Mouse (Mus musculus) embryonic facial prominence, embryonic 15.5 days (tissue): ENCODE results near the gene Usp51. TPM values are rescaled to one million over a fixed set of nuclear protein-coding genes. Genes with fewer than 3 reads are reported as not detected.
"Not testable (repeated sequence)": the region's sequence is repeated elsewhere in the genome, so short reads cannot be mapped to it uniquely, and the experiment has no call there.

Experiments
- ATAC-seq: fragments of 200-750 bp; cut with Nextera tagmentation; 2 replicates; pipeline ENCODE4 v1.8.0; 2017; ENCODE audit warnings: low read depth, moderate TSS enrichment; ENCODE audit not compliant: insufficient number of reproducible peaks, low FRiP score, low TSS enrichment
- H3K27ac ChIP-seq: fragments of 300-500 bp; sonication (generic); replicated peaks from 2 replicates; pipeline ENCODE4 v1.5.1; 2015; ENCODE audit warnings: mild to moderate bottlenecking, inconsistent platforms
- H3K27me3 ChIP-seq: fragments of 300-500 bp; sonication (generic); 2 replicates; pipeline ENCODE4 v1.6.1; 2015; ENCODE audit warnings: inconsistent platforms
- H3K36me3 ChIP-seq: fragments of 300-500 bp; sonication (generic); 2 replicates; pipeline ENCODE4 v1.6.1; 2015; ENCODE audit warnings: mild to moderate bottlenecking, inconsistent platforms
- H3K4me1 ChIP-seq: fragments of 300-500 bp; sonication (generic); 2 replicates; pipeline ENCODE4 v1.6.1; 2015; ENCODE audit warnings: inconsistent platforms
- H3K4me2 ChIP-seq: fragments of 300-500 bp; sonication (generic); replicated peaks from 2 replicates; pipeline ENCODE4 v1.6.1; 2015; ENCODE audit warnings: mild to moderate bottlenecking, inconsistent platforms
- H3K4me3 ChIP-seq: fragments of 300-500 bp; sonication (generic); replicated peaks from 2 replicates; pipeline ENCODE4 v1.5.1; 2015; ENCODE audit warnings: mild to moderate bottlenecking, inconsistent platforms
- H3K9ac ChIP-seq: fragments of 300-500 bp; sonication (generic); 2 replicates; pipeline ENCODE4 v1.6.1; 2015; ENCODE audit warnings: inconsistent platforms
- H3K9me3 ChIP-seq: fragments of 300-500 bp; sonication (generic); replicated peaks from 2 replicates; pipeline ENCODE4 v1.6.1; 2016; ENCODE audit warnings: inconsistent platforms
- WGBS: fragments of 180-500 bp; shearing (Covaris S2); methylation state at CpG from one replicate; pipeline ENCODE4 v1.1.7; 2015; 5-methylcytosine and 5-hydroxymethylcytosine counted together
- polyA plus RNA-seq: library from polyadenylated mRNA; unstranded; fragments of >200 nt; fragmentation: Nextera tagmentation; extraction: Ambion mirVana; gene quantifications from 2 replicates; pipeline ENCODE4 v1.2.1, GENCODE M21; 2015

Usp51 gene
- polyA plus RNA-seq, 1 experiment from 2014 or later: 1.2 TPM

DNA sequence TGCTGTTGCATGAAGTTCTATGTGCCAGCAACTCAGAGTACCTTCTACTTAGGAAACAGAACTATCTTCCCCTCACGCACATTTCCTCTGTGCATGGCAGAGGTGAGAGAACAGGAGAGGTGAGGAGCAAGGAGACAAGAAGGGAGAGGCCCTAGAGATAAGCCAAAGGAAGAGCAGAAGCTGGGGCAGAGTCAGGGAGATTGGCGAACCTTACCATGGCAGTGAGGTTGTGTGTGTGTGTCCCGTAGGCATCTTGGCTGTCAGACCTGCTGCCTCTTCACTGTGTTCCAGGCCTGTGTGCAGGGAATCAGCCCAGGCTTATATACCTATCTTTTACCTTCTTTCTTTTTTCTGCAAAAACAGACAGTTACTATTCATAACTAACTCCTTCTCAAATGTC is 19.4 kb downstream of the Usp51 start:
- H3K27ac ChIP-seq, H3K9me3 ChIP-seq, ATAC-seq, H3K9ac ChIP-seq, H3K4me3 ChIP-seq, H3K27me3 ChIP-seq, H3K36me3 ChIP-seq, H3K4me2 ChIP-seq, H3K4me1 ChIP-seq: not testable (repeated sequence)
- 80% methylated on average over 1 of the region's 3 CpGs for WGBS

DNA sequence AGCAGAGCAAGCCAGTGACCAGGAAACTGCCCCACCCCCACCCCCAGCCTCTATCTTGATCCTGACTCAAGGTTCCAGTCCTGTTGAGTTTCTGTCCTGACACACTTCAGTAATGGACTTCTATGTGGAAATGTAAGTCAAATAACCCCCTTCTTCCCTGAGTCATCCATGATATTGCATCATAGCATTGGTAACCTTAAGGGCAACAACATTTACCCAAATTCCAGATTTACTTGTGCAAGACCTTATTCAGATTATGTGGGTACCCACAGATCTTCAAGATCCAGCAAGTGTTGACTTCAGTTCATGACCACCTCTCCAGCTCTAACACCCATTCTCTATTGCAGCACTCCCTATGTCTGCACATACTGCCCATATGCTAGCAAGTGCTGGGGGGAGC is 25.3 kb downstream of the Usp51 start:
- not testable (repeated sequence) for H3K4me1 ChIP-seq, H3K4me2 ChIP-seq

DNA sequence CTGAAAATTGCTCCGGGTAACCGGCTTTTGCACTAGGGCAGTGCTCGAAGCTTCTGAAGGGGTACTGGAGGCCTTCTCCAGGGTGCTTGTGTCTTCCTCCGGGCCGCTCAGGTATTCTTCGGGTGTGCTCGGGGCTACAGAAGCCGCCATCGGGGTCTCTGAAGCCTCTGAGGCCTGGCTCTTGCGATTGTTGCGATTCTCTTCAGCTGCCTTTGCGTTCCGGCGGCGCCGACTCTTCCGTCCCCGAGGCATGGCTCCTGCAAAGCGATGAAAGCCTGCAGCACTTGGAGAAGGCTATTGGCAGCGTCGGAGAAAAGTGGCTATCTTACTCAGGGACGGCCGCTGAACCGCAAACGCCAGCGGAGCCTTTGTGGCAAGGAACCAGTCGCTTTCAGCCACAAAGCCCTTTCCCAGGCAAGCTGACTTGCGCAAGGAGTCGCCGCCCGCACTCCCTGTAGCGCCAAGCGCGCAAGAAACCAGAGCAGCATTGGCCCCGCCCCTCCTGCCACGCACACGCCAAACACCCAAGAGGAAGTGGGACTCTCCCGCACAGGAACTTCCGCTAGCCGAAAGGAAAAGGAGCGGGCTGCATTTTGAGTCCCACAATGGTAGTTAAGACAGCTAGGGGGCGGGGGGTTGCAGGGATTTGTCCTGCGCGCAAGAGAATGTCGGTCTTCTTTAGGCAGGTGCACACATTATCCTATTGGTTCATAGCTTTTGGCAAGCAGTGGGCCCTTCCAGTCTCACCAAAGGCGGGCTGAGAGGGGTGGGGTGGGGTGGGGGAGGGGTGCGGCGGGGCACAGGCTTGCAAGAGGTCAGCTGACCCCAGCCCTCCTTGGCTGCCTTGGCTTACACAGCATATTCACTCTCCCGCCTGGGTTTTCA is 31.1 kb downstream of the Usp51 start, which contains the start of gene Mageh1:
Gene Mageh1, minus strand, starts transcription at position 489 of the 885 bp plus-strand sequence.
- H3K36me3 ChIP-seq: no peaks in the 10 kb centered on the region
- peak within 1 kb of the TSS; percentile 83 for H3K27ac ChIP-seq
- H3K4me2 ChIP-seq: peak within 1 kb of the TSS; percentile 47
- H3K9ac ChIP-seq: peak within 1 kb of the TSS; percentile 48
- peak within 1 kb of the TSS; percentile 52 for H3K4me3 ChIP-seq
- 12% methylated on average over 46 of the region's 49 CpGs for WGBS
- H3K4me1 ChIP-seq: no peaks in the 10 kb centered on the region
- peak; percentile 92 for ATAC-seq
- no peaks in the 10 kb centered on the region for H3K9me3 ChIP-seq
- H3K27me3 ChIP-seq: no peaks in the 10 kb centered on the region

More for the DNA sequence above, 25.3 kb downstream of the Usp51 start:
- H3K36me3 ChIP-seq, H3K27me3 ChIP-seq, H3K9me3 ChIP-seq, ATAC-seq, H3K27ac ChIP-seq, H3K9ac ChIP-seq, H3K4me3 ChIP-seq: not testable (repeated sequence)

DNA sequence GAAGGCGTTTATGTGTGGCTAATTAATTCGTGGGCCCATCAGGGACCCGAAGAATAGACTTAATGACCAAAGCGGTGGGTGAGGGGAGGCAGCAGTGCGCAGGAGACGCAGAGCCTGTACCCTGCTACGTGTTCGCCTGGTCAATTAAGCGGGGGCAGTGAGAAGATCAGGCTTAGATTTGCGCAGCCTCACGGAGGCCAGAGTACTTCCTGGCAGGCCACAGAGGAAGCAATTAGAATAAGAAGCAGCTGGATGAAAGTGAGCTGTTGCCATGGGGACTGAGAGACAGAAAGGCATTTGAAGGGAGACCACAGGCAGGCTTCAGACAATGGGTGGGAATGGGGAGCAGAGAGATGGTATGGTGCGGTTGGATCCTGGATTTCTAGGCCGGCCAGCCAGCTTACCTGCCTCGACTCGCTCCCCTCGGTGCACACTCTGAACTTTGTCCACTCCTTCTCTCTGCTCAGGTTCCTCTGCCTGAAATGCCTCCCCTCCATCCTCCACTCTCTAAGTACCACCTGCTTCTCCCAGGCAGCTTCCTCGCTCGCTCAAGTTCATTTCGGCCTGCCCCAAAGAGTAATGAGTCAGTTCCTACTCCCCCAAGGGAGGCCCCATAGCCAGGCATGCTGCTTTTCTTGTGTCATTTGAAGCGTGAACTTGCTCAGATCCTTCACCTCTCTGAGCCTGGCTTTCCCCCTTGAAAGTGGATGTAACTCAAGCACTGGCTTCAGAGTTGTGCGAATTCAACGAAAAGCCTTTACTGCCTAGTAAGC is 31.9 kb downstream of the Usp51 start:
- ATAC-seq: peak; percentile 61; the same call in 1 of the 2 replicates
- not testable (repeated sequence) for H3K27ac ChIP-seq, H3K27me3 ChIP-seq, H3K9ac ChIP-seq, H3K4me1 ChIP-seq, H3K36me3 ChIP-seq, H3K9me3 ChIP-seq
- Histone ChIP-seq H3K4me3 (peak overlapping the region; percentile 52), H3K4me2 (peak overlapping the region; percentile 47)
- WGBS: 20% methylated on average over 5 of the region's 22 CpGs

Other genes starting within 250 kb of the Usp51 start
- 5.5 and 5.7 TPM in 2 replicates for gene Shroom2, start 237.0 kb upstream of the Usp51 start, polyA plus RNA-seq
- gene Gpr143, start 224.5 kb upstream of the Usp51 start, polyA plus RNA-seq: 0.83 and 0.85 TPM in 2 replicates
- gene Mageh1, start 31.1 kb downstream of the Usp51 start, polyA plus RNA-seq: 50.8 and 55.2 TPM in 2 replicates
- 0.07 TPM in 1 of 2 replicates, not detected in the other for gene Foxr2, start 112.3 kb downstream of the Usp51 start, polyA plus RNA-seq
- 1.6 and 1.7 TPM in 2 replicates for gene Rragb, start 133.5 kb downstream of the Usp51 start, polyA plus RNA-seq
- 1.9 and 2.1 TPM in 2 replicates for gene Klf8, start 231.0 kb downstream of the Usp51 start, polyA plus RNA-seq